Mouse (Mus musculus): ENCODE results near the gene Cd5. TPM values are rescaled to one million over a fixed set of nuclear protein-coding genes. Genes with fewer than 3 reads are reported as not detected.

Gene Cd5
- polyA plus RNA-seq, 1 experiment from 2014 or later: 0.05 TPM

DNA sequence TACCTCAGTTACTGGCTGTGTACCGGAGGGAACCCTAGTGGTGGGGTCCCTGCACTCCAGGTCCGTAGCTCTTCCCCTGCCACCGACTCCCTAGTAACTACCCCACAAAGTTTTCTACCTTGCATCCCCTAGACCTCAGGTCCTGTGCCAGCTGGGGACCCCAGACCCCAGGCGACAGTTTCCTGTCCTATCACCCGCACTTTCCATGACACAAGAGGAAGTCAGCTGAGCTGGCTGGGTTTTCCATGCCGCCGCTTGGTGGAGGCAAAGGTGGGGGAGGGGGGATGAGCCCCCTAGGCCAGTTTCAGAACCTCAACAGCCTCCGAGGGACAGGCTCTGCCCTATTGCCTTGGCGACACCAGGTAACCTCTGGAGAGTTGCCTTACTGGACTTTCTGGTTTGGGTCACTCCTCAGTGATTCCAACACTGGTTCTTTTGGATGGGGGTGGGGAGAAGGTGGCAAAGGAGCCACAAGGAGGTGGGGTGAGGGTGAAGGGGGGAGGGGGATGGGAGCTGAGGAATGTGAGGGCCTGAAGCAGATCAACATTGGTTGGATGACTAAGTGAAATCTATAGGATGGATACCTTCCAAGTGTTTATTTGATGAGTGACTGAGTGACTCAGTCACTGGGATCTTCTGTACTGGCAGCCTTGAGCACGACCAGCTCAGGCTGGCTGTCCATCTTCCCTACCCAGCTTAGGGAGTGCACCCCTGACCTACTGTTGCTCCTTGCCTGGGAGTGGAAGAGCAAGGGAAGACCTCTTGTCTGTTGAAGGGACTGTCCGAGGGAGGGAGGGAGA lies 2.0 kb upstream of the Cd5 start:
- WGBS: 54% methylated on average over 11 of the region's 11 CpGs
- no peaks in the 10 kb centered on the region for H3K9me3 ChIP-seq (ENCODE audit: control insufficient read depth, low read length)
- no peak overlapping the region for H3K9ac ChIP-seq (ENCODE audit: low read length)
- no peak for ATAC-seq (replicated peaks; ENCODE audit: low FRiP score)
- DNase-seq (ENCODE audit: low spot score): no peak
- H3K27me3 ChIP-seq (ENCODE audit: control insufficient read depth, insufficient read depth, low read length): no peaks in the 10 kb centered on the region
- no peaks in the 10 kb centered on the region for H3K4me1 ChIP-seq (replicated peaks; ENCODE audit: control insufficient read depth, insufficient read depth, low read length)
- H3K4me2 ChIP-seq (ENCODE audit: low read depth, low read length, severe bottlenecking): no peak overlapping the region
- H3K27ac ChIP-seq (ENCODE audit: low read depth, low read length): no peak overlapping the region
- no peaks in the 10 kb centered on the region for H3K36me3 ChIP-seq (ENCODE audit: control insufficient read depth, insufficient read depth, low read length)
- no peak overlapping the region for H3K4me3 ChIP-seq (ENCODE audit: low read depth, low read length)

DNA sequence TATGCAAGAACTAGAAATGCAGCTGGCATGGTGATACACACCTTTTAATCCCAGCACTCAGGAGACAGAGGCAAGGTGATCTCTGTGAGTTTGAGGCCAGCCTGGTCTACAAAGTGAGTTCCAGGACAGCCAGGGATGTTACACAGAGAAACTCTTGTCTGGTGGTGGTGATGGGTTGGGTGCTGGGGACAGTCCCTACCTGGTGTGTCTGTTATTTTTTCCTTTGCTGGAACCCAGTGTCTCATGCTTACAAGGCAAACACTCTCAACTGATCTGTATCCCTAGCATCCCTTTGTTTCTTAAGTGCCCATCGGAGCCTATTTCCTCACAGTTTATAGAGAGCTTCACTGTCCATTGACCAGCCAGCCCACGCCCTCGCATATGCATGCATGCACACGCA lies 1.1 kb upstream of the Cd5 start:
- no peak overlapping the region for H3K4me3 ChIP-seq (ENCODE audit: low read depth, low read length)
- no peaks in the 10 kb centered on the region for H3K9me3 ChIP-seq (ENCODE audit: control insufficient read depth, low read length)
- no peaks in the 10 kb centered on the region for H3K36me3 ChIP-seq (ENCODE audit: control insufficient read depth, insufficient read depth, low read length)
- no peak overlapping the region for H3K9ac ChIP-seq (ENCODE audit: low read length)
- no peaks in the 10 kb centered on the region for H3K27me3 ChIP-seq (ENCODE audit: control insufficient read depth, insufficient read depth, low read length)
- no peak overlapping the region for H3K4me2 ChIP-seq (ENCODE audit: low read depth, low read length, severe bottlenecking)
- ATAC-seq (replicated peaks; ENCODE audit: low FRiP score) (no peak), DNase-seq (ENCODE audit: low spot score) (no peak)
- no peaks in the 10 kb centered on the region for H3K4me1 ChIP-seq (replicated peaks; ENCODE audit: control insufficient read depth, insufficient read depth, low read length)
- WGBS: 91% methylated on average over 4 of the region's 4 CpGs
- no peak overlapping the region for H3K27ac ChIP-seq (ENCODE audit: low read depth, low read length)

DNA sequence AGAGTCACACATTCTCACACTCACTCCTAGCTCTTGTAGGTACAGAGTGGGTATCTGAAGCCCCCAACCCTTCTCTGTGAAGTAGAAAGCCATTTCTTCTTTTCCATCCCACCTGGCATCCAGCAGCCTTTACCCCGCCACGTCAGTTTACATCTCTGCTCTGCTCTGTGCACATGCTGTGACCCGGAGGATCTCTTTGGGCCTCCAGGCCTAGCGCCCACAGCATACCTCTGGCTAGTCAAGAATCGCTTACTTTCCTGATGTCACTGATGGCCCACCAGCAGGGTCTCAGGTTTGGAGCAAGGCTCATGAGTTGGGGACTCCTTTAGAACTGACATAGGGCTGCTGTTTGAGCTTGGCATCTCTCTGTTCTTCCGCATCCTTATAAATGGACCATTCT lies 764 bp downstream of the Cd5 start:
- Histone ChIP-seq H3K27me3 (ENCODE audit: control insufficient read depth, insufficient read depth, low read length) (no peaks in the 10 kb centered on the region), H3K9me3 (ENCODE audit: control insufficient read depth, low read length) (no peaks in the 10 kb centered on the region), H3K27ac (ENCODE audit: low read depth, low read length) (no peak overlapping the region), H3K9ac (ENCODE audit: low read length) (no peak overlapping the region), H3K4me3 (ENCODE audit: low read depth, low read length) (no peak overlapping the region), H3K36me3 (ENCODE audit: control insufficient read depth, insufficient read depth, low read length) (no peaks in the 10 kb centered on the region), H3K4me1 (replicated peaks; ENCODE audit: control insufficient read depth, insufficient read depth, low read length) (no peaks in the 10 kb centered on the region), H3K4me2 (ENCODE audit: low read depth, low read length, severe bottlenecking) (no peak overlapping the region)
- no peak for ATAC-seq (replicated peaks; ENCODE audit: low FRiP score)
- 88% methylated on average over 6 of the region's 6 CpGs for WGBS
- no peak for DNase-seq (ENCODE audit: low spot score)

DNA sequence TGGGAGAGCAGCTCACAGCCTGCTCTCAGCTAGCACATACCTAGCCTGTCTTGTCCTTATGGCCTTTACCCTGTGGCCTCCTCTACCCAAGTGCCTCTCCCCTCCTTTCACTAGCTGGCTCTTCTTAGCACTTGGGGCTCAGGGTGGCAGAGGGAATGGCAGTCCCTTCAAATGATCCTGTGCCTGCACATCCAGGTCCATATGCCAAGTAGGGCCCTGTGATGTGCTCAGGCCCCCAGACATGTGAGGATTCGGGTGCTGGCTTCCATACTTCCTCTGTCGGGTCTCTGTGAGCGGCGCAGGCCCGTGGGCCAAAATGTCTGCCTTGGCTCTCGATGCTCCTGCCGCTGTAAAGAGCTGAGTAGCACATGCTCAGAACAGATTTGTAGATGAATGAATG lies 2.9 kb downstream of the Cd5 start:
- ATAC-seq (replicated peaks; ENCODE audit: low FRiP score) (no peak), DNase-seq (ENCODE audit: low spot score) (no peak)
- Histone ChIP-seq H3K27me3 (ENCODE audit: control insufficient read depth, insufficient read depth, low read length) (no peaks in the 10 kb centered on the region), H3K4me3 (ENCODE audit: low read depth, low read length) (no peak overlapping the region), H3K36me3 (ENCODE audit: control insufficient read depth, insufficient read depth, low read length) (no peaks in the 10 kb centered on the region), H3K4me2 (ENCODE audit: low read depth, low read length, severe bottlenecking) (no peak overlapping the region), H3K4me1 (replicated peaks; ENCODE audit: control insufficient read depth, insufficient read depth, low read length) (no peaks in the 10 kb centered on the region), H3K27ac (ENCODE audit: low read depth, low read length) (no peak overlapping the region), H3K9me3 (ENCODE audit: control insufficient read depth, low read length) (no peaks in the 10 kb centered on the region), H3K9ac (ENCODE audit: low read length) (no peak overlapping the region)
- 95% methylated on average over 7 of the region's 7 CpGs for WGBS

DNA sequence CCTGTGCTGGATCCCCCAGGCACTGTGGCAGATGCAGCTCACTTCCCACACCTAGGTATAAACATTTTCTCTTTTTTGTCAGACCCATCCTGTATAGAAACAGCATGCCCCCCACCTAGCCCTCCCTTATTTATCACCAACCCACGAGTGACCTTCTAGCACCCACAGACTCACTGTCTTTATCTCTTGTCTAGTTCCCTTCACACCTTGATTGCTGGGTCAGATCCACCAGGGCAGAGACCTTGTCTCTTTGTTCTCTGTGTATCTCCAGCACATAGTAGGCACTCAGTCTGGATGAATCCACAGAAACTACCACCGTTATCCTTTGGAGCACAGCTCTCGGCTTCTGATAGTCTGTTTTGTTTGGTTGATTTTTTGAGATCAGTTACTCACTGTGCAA lies 3.7 kb downstream of the Cd5 start:
- H3K4me2 ChIP-seq (ENCODE audit: low read depth, low read length, severe bottlenecking): no peak overlapping the region
- no peaks in the 10 kb centered on the region for H3K4me1 ChIP-seq (replicated peaks; ENCODE audit: control insufficient read depth, insufficient read depth, low read length)
- H3K9me3 ChIP-seq (ENCODE audit: control insufficient read depth, low read length): no peaks in the 10 kb centered on the region
- H3K9ac ChIP-seq (ENCODE audit: low read length): no peak overlapping the region
- no peaks in the 10 kb centered on the region for H3K27me3 ChIP-seq (ENCODE audit: control insufficient read depth, insufficient read depth, low read length)
- H3K36me3 ChIP-seq (ENCODE audit: control insufficient read depth, insufficient read depth, low read length): no peaks in the 10 kb centered on the region
- H3K4me3 ChIP-seq (ENCODE audit: low read depth, low read length): no peak overlapping the region
- no peak overlapping the region for H3K27ac ChIP-seq (ENCODE audit: low read depth, low read length)
- ATAC-seq (replicated peaks; ENCODE audit: low FRiP score): no peak
- DNase-seq (ENCODE audit: low spot score): no peak
- 87% methylated on average over 3 of the region's 3 CpGs for WGBS

DNA sequence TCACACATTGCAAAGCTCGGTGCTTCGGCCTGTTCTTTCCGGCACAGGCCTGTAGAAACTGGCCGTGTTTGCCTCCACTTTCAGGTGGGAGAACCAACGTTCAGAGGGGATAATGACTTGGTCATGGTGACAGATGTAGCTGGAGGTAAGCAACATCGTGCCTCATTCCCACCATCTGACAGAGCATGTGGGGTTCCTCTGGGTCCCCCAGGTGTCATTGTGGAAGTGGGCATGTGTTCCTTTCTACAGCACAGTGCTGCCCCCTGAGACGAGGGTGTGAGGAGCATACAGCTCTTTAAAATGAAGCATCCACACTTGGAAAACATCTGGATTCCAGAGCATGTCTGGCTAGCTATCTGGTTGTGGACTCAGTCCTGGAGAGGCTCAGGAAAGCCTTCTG lies 4.2 kb downstream of the Cd5 start:
- Histone ChIP-seq H3K4me3 (ENCODE audit: low read depth, low read length) (no peak overlapping the region), H3K4me2 (ENCODE audit: low read depth, low read length, severe bottlenecking) (no peak overlapping the region), H3K36me3 (ENCODE audit: control insufficient read depth, insufficient read depth, low read length) (no peaks in the 10 kb centered on the region), H3K4me1 (replicated peaks; ENCODE audit: control insufficient read depth, insufficient read depth, low read length) (no peaks in the 10 kb centered on the region), H3K27me3 (ENCODE audit: control insufficient read depth, insufficient read depth, low read length) (no peaks in the 10 kb centered on the region), H3K9ac (ENCODE audit: low read length) (no peak overlapping the region), H3K9me3 (ENCODE audit: control insufficient read depth, low read length) (no peaks in the 10 kb centered on the region), H3K27ac (ENCODE audit: low read depth, low read length) (no peak overlapping the region)
- DNase-seq (ENCODE audit: low spot score): no peak
- WGBS: 87% methylated on average over 7 of the region's 7 CpGs
- ATAC-seq (replicated peaks; ENCODE audit: low FRiP score): no peak

DNA sequence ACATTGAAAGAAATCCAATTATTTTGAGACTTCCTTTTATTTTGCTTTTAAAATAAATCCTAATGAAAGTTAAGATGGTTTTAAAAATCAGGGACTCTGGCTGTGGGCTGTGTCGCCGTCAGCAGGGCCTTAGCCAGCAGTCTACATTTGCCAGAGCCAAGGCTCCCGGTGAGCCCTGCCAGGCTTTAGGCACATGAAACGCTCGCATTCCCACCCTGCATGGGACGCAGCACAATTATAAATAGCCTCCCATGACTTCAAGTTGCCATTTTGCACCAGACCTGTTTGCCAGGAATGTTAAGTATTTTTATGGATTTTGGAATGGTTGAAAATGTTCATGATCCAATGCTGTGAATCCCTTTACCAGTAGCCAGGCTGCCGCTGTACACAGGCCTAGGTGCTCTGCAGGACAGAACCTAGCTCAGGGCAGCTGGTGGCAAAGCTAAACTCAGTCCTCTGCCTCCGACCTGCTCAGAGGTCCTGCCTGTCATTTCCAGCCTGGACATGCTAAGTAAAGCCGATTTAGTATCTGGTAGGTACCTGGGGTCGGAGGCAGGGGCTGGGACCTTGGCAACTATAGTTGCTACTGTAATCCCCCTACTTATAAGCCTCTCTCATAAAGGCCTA lies 5.2 kb downstream of the Cd5 start:
- Histone ChIP-seq H3K36me3 (ENCODE audit: control insufficient read depth, insufficient read depth, low read length) (no peaks in the 10 kb centered on the region), H3K9me3 (ENCODE audit: control insufficient read depth, low read length) (no peaks in the 10 kb centered on the region), H3K4me1 (replicated peaks; ENCODE audit: control insufficient read depth, insufficient read depth, low read length) (no peaks in the 10 kb centered on the region), H3K9ac (ENCODE audit: low read length) (no peak overlapping the region), H3K4me3 (ENCODE audit: low read depth, low read length) (no peak overlapping the region), H3K4me2 (ENCODE audit: low read depth, low read length, severe bottlenecking) (no peak overlapping the region), H3K27me3 (ENCODE audit: control insufficient read depth, insufficient read depth, low read length) (no peaks in the 10 kb centered on the region), H3K27ac (ENCODE audit: low read depth, low read length) (no peak overlapping the region)
- 86% methylated on average over 10 of the region's 10 CpGs for WGBS
- ATAC-seq (replicated peaks; ENCODE audit: low FRiP score) (no peak), DNase-seq (ENCODE audit: low spot score) (no peak)

DNA sequence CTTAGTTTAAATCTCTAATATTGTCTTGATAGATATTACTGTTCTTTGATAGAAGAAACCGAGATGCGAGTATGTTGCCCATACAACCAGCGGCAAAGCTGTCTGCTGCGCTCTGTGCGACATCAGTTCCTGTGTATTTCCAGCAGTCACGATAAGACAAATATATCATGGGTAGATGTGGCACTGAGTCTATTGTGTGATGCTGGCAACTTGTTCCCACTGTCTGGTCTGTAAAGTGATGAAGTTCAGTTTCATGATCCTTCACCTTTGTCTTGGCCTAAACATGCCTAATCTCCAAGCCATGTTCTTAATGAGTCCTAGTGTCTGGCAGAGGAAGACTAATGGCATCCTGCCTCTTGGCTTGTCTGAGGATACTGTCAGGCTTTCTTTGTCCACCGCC lies 6.1 kb downstream of the Cd5 start:
- DNase-seq (ENCODE audit: low spot score): no peak

DNA sequence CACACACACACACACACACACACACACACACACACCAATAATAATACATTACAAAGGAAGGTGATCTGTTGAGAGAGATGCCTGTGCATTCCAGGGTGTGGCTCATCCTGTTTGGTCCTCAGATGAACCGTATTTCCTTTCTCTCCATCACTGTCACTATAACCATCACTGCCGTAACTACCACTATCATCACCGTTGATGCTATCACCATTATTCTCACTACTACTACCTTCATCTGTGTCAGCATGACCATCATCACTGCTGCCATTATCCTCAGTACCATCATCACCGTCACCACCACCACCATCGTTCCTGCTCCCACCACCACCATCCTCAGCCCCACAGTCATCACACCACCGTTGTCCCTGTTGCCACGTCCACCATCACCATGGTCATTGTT lies 6.8 kb downstream of the Cd5 start:
- H3K9ac ChIP-seq (ENCODE audit: low read length): no peak overlapping the region
- H3K4me1 ChIP-seq (replicated peaks; ENCODE audit: control insufficient read depth, insufficient read depth, low read length): no peaks in the 10 kb centered on the region
- H3K4me3 ChIP-seq (ENCODE audit: low read depth, low read length): no peak overlapping the region
- DNase-seq (ENCODE audit: low spot score) (no peak), ATAC-seq (replicated peaks; ENCODE audit: low FRiP score) (no peak)
- H3K36me3 ChIP-seq (ENCODE audit: control insufficient read depth, insufficient read depth, low read length): no peaks in the 10 kb centered on the region
- H3K27ac ChIP-seq (ENCODE audit: low read depth, low read length): no peak overlapping the region
- no peak overlapping the region for H3K4me2 ChIP-seq (ENCODE audit: low read depth, low read length, severe bottlenecking)
- no peaks in the 10 kb centered on the region for H3K27me3 ChIP-seq (ENCODE audit: control insufficient read depth, insufficient read depth, low read length)
- H3K9me3 ChIP-seq (ENCODE audit: control insufficient read depth, low read length): no peaks in the 10 kb centered on the region
- WGBS: 92% methylated on average over 7 of the region's 7 CpGs

More for the DNA sequence above, 6.1 kb downstream of the Cd5 start:
- H3K27me3 ChIP-seq (ENCODE audit: control insufficient read depth, insufficient read depth, low read length): no peaks in the 10 kb centered on the region
- H3K27ac ChIP-seq (ENCODE audit: low read depth, low read length): no peak overlapping the region
- WGBS: 96% methylated on average over 7 of the region's 7 CpGs
- ATAC-seq (replicated peaks; ENCODE audit: low FRiP score): no peak
- H3K36me3 ChIP-seq (ENCODE audit: control insufficient read depth, insufficient read depth, low read length): no peaks in the 10 kb centered on the region
- no peak overlapping the region for H3K4me2 ChIP-seq (ENCODE audit: low read depth, low read length, severe bottlenecking)
- no peak overlapping the region for H3K9ac ChIP-seq (ENCODE audit: low read length)
- no peaks in the 10 kb centered on the region for H3K9me3 ChIP-seq (ENCODE audit: control insufficient read depth, low read length)
- no peak overlapping the region for H3K4me3 ChIP-seq (ENCODE audit: low read depth, low read length)
- no peaks in the 10 kb centered on the region for H3K4me1 ChIP-seq (replicated peaks; ENCODE audit: control insufficient read depth, insufficient read depth, low read length)

Measured in forebrain, embryonic 11.5 days (tissue).